Mouse (Mus musculus) stomach, adult 2 months (tissue): Measurements from ENCODE around the gene Nkx3-2. TPM values are rescaled to one million over a fixed set of nuclear protein-coding genes. Genes with fewer than 3 reads are reported as not detected.

Source experiments
- polyA plus RNA-seq: library from polyadenylated mRNA; depleted of rRNA; stranded (reverse); fragments of >200 nt; gene quantifications from 2 replicates; pipeline ENCODE4 v1.2.3, GENCODE M21; 2012; rRNA removed

The Nkx3-2 gene
- 1.3 and 2.0 TPM in 2 replicates for polyA plus RNA-seq

GRCm38 (mm10) chr5:41763731-41764721, at the start of gene Nkx3-2:
Nkx3-2 (minus strand) TSS chr5:41764501.

Other genes starting within 250 kb of the Nkx3-2 start
- gene Rab28, start 56.3 kb downstream of the Nkx3-2 start, polyA plus RNA-seq, result 19.5 and 49.6 TPM in 2 replicates
- gene Bod1l, start 79.8 kb upstream of the Nkx3-2 start, polyA plus RNA-seq, result 0.55 and 1.5 TPM in 2 replicates